Mouse (Mus musculus) forelimb bud, embryonic 11.5 days (tissue): ENCODE data around the gene Csrp3.

Experiments used
- DNase-seq: peaks from one replicate; pipeline ENCODE4 v3.0.0-alpha.2; 2012; ENCODE audit warnings: low read depth, low spot score

Gene Csrp3

GRCm38 (mm10) chr7:48867576-48867975 lies 19.7 kb upstream of the Csrp3 start:
- DNase-seq = no peak

- no peak for DNase-seq
Measured at GRCm38 (mm10) chr7:48864671-48865458, 17.0 kb upstream of the Csrp3 start.

- DNase-seq = no peak
Measured at GRCm38 (mm10) chr7:48864199-48864598, 16.4 kb upstream of the Csrp3 start.

DNA sequence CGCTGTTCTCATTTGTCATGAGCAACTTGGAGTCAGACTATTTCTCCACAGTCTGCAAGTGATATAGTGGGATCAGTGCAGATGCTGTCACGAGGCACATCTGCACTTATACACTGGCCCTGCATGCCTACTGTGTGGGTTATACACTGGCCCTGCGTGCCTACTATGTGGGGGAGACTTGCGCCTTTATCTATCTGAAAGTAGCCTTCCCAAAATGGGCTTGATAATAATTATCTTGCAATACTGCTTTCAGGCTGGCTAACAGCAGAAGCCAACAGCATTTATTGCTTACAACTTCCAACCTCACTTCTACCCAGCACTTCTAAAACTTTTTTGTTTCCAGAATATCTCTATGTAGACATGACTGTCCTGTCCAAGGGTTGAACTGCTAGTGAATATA lies 14.0 kb upstream of the Csrp3 start:
- no peak for DNase-seq

- DNase-seq = no peak
Measured at GRCm38 (mm10) chr7:48860948-48861347, 13.1 kb upstream of the Csrp3 start.

DNA sequence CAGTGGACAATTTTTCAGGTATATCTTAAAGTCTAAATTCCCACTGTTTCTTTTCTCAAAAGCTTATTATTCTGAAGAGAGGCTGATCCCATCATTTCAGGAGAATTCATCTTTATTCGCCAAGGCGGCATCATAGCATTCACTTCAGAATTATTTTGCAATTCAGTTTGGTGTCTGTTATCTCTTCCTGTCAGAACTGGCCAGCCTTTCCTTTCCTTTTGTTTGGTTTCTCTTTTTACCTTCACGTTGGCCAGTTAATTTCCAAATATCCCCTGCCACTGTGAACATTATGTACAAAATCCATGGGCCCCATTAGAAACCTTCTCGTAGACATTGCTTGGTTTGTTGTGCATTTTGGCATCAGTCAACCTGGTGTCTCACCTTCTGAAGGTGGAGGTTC lies 11.5 kb upstream of the Csrp3 start:
- DNase-seq = no peak

GRCm38 (mm10) chr7:48858257-48858656 lies 10.4 kb upstream of the Csrp3 start:
- no peak for DNase-seq

GRCm38 (mm10) chr7:48855461-48855860 lies 7.6 kb upstream of the Csrp3 start:
- no peak for DNase-seq

GRCm38 (mm10) chr7:48853496-48853895 lies 5.7 kb upstream of the Csrp3 start:
- DNase-seq = no peak

GRCm38 (mm10) chr7:48851529-48852104 lies 3.8 kb upstream of the Csrp3 start:
- no peak for DNase-seq

- DNase-seq = no peak
Measured at GRCm38 (mm10) chr7:48846755-48847154, 1.1 kb downstream of the Csrp3 start.

DNA sequence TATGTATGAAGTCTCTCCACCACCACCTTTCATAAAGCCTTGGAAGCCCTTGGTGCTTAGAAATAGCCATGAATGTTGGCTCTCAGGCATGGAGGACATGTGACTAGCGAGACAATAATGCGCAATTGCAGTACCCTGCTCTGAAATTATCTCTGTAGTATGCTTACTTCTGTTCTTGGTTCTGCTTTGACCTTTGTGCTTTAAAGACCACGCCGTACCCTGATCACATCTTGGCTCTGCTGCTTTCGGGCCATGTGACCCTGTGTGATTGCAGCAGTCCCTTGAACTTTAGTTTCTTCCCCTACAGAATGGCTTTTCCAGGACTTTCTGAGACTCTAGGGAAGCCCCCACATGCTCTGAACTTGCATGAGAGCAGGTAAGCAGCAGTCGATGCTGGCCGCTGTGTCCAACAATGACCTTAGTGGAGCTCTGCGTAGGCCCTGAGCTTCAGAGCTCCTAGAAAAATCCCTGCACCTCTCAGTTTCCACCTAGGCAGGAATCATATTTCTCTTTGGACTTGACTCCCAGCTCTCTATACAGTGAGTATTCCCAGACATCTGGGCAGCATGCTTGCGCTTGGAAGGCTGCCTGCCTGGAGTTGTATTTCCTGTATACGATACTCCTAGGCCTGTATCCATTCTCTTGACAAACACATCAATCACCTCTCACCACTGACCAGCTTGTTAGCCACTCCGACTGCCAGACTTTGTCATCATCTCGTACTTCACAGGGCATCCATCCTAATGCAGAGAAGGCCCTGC lies 2.4 kb downstream of the Csrp3 start:
- DNase-seq = peak; percentile 76

DNA sequence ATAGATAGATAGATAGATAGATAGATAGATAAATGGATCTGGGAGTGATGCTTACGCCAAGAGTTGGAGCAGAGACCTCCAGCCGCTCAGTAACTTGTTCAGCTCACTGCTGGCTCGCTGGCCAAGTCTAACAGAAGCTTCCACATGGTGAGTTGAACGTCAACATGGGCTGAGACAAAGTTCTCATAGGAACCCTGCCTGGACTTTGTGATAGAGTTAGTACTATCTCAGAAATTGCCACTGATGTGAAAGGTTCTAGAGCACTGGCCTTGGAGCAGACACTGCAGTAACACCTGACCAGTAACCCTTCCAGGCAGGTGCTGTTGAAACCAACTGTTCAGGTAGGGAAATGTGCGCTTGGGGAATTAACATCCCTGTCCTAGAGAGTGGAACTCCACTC lies 4.3 kb downstream of the Csrp3 start:
- DNase-seq = no peak

DNA sequence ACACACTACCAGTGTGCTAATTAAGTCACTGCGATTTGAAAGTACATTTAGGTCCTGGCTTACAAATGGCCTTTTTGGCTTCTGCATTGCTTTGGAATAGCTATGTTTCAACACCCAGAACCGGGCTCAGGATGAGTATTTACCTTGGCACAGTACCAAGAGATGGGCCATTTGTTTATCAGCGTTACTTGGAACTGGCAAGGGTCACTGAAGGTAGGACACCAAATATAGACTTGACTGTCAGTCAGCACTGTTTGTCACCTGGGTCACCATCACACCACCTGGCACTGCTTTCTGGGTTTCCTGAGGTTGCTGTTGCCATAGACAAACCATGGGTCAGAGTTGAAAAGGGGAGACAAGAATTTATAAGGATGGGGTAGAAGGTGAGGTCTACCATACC lies 5.5 kb downstream of the Csrp3 start:
- DNase-seq = no peak

DNA sequence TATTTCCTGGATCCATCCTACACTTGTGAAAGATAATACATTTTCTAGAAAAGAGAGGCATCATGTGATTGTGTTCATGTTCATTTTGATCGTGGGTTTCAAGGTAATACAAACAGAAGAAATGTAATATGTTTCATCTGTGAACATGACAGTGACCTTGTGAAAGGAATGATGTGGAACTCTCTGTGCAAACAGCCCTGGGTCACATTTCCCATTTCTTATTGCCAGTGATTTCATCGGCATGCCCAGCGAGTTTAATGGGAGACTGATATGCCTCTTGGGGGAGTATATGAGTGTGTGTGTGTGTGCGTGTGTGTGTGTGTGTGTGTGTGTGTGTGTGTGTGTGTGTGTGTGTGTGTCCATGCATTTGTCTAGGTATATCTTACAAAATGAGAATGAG lies 6.3 kb downstream of the Csrp3 start:
- no peak for DNase-seq

DNA sequence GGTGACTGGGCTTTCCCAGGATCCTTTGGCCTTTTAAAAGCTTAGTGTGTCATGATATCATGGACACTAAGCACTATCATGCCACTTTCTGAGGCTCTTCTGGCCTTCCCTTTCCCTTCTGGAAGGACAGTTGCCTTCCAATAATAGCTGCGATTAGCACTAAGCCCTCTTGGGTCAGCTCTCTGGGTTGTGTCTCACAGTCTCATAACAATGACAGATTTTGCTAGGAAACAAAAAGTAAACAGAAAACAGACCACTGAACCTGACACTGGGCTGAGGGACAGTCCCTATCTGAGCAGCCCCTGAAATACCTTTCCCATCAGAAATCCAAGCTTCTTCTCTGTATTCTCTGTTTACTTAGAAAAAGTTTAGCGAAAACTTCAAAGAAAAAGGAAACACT lies 7.3 kb downstream of the Csrp3 start:
- no peak for DNase-seq

DNA sequence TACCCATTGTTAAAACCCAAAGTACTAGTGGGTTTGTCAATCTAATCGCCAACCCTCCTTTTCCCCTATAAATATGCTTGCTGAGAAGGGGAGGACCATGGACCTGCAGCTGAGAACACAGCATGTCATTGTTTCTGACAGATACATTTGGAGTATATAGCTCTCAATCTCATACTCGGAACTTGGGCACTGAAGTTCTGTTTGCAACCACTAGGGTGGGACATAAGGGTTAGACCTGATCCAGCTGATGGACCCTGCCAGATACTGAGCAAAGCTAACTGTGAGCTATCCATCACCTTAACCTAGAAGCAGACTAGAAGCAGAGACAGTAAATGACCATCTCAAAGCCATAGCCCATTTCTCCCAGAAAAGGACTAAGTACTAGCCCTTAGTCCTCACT lies 9.4 kb downstream of the Csrp3 start:
- no peak for DNase-seq

- no peak for DNase-seq
Measured at GRCm38 (mm10) chr7:48836949-48837348, 10.9 kb downstream of the Csrp3 start.

DNA sequence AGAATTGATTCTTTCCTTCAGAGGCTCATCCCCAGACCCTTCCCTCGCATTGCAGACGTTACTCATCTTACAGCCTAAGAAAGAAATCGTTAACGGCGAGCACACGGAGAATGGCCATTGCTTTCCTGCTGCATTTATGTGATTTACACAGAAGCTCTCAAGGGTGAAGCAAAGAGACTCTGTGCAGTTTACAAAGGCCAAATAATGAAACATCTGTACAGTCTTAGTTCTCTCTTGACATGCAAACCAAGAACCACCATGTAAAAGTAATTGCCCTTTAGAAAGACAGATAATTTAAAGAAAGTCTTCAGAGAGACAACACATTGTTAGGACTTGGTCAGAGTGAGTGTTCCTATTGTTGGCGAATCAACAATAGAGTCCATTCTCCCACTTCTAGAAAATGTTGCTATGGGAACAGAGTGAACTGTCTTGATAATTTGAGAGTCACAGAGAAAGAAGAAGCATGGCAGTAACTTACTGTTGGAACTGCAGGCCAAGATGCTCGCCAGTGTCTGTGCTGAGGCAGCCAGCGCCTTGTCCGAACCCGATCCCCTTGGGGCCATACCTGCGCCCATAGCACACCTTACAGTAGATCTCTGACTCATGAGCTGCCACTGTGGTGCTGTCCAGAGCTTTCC lies 12.7 kb downstream of the Csrp3 start:
- DNase-seq = no peak

DNA sequence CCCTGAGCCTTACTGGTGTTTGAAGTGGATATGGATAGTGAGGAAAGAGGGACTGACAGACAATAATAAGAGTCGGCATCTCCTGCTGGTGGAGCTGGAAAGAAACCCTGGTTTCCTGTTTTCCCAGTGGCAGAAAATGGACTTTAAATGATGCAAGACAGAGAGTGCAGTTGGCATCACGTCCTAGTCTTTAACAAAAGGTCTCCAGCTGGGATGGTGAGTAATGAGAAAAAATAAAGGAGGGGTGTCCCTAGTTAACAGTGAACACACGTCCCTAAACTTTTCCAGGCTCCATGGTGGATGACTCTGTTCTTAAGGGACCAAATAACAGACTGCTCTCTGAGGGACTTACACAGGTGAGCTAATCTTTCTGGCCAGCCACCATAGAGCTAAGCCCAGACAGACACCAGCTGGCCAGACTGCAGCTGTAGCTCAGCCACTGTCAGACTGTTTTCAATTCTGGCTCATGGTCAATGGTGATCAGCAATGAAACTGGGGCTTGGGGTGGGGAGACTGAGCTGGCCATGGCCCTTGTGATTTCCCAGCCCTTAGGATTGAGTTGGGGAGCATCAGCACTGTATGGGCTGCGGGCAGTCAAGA lies 13.4 kb downstream of the Csrp3 start:
- no peak for DNase-seq

- no peak for DNase-seq
Measured at GRCm38 (mm10) chr7:48832735-48833134, 15.1 kb downstream of the Csrp3 start.

- no peak for DNase-seq
Measured at GRCm38 (mm10) chr7:48830395-48830794, 17.4 kb downstream of the Csrp3 start.
